ENCODE assay signal across 12 mouse cellular contexts in the genomic region with DNA sequence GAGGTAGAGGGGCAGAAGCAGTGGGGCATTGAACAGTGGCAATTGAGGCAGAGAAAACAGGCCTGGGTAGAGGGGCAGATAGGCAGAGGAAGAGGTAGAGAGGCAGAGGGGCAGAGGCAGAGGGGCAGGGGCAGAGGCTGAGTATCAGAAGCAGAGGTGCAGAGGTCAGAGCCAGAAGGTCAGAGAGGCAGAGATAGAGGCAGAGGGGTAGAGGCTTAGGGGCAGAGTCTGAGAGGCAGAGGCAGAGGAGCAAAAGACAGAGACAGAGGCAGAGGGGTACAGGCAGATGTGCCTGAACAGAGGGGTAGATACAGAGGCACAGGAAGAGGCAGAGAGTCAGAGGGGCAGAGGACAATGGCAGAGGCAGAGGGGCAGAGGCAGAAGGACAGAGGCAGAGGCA.
DNase-seq lines count a peak whose midpoint lies in the region; ATAC-seq and TF ChIP-seq lines count a peak whose summit lies in the region.
"Had no signal": no experiment of that assay in that cellular context is flagged by ENCODE, and none has a peak within 500 bp of the region (broad histone marks: within the 10 kb centered on the region; RNA-seq: fewer than 3 reads in every experiment).

No protein-coding gene starts in this region.

- no peaks in the 10 kb centered on the region for H3K36me3 ChIP-seq in lung, embryonic 15.5 days
- H3K36me3 ChIP-seq in lung, postnatal 0 days (ENCODE audit: insufficient read depth, low read length) = no peaks in the 10 kb centered on the region
- H3K36me3 ChIP-seq in forebrain, embryonic 14.5 days (ENCODE audit: control insufficient read depth, insufficient read depth, low read length) = no peaks in the 10 kb centered on the region
- no peaks in the 10 kb centered on the region for H3K36me3 ChIP-seq in liver, embryonic 11.5 days (ENCODE audit: control insufficient read depth, insufficient read depth, low read length)

- H3K4me1 ChIP-seq in lung, embryonic 15.5 days = no peaks in the 10 kb centered on the region
- no peaks in the 10 kb centered on the region for H3K4me1 ChIP-seq in lung, postnatal 0 days (ENCODE audit: insufficient read depth, low read depth, low read length)
- no peaks in the 10 kb centered on the region for H3K4me1 ChIP-seq in forebrain, embryonic 14.5 days (ENCODE audit: control insufficient read depth, insufficient read depth, low read length)
- no peaks in the 10 kb centered on the region for H3K4me1 ChIP-seq in liver, embryonic 11.5 days (replicated peaks; ENCODE audit: control insufficient read depth, insufficient read depth, low read length)

- H3K9ac ChIP-seq in lung, embryonic 15.5 days = no peak overlapping the region
- no peak overlapping the region for H3K9ac ChIP-seq in lung, postnatal 0 days (replicated peaks; ENCODE audit: low read depth)
- no peak overlapping the region for H3K9ac ChIP-seq in forebrain, embryonic 14.5 days (ENCODE audit: low read length)
- no peak overlapping the region for H3K9ac ChIP-seq in liver, embryonic 11.5 days (ENCODE audit: low read depth, low read length)

- H3K4me3 ChIP-seq in lung, embryonic 15.5 days = no peak overlapping the region
- H3K4me3 ChIP-seq in lung, postnatal 0 days (ENCODE audit: low read depth, low read length) = no peak overlapping the region
- H3K4me3 ChIP-seq in forebrain, embryonic 14.5 days (ENCODE audit: low read depth, low read length) = no peak overlapping the region
- H3K4me3 ChIP-seq in liver, embryonic 11.5 days (ENCODE audit: low read depth, low read length) = no peak overlapping the region

- TF ChIP-seq CTCF in lung, postnatal 0 days (IDR thresholded peaks at IDR 0.05) = no peak

- no peaks in the 10 kb centered on the region for H3K27me3 ChIP-seq in lung, embryonic 15.5 days
- H3K27me3 ChIP-seq in lung, postnatal 0 days (replicated peaks; ENCODE audit: insufficient read depth, low read length) = no peaks in the 10 kb centered on the region
- H3K27me3 ChIP-seq in forebrain, embryonic 14.5 days (replicated peaks; ENCODE audit: control insufficient read depth, insufficient read depth, low read length) = no peaks in the 10 kb centered on the region
- H3K27me3 ChIP-seq in liver, embryonic 11.5 days (replicated peaks; ENCODE audit: control insufficient read depth, insufficient read depth, low read length) = peaks cover 10% of the 10 kb centered on the region

- no peaks in the 10 kb centered on the region for H3K9me3 ChIP-seq in lung, embryonic 15.5 days
- H3K9me3 ChIP-seq in lung, postnatal 0 days (ENCODE audit: low read length) = no peaks in the 10 kb centered on the region
- H3K9me3 ChIP-seq in forebrain, embryonic 14.5 days (replicated peaks; ENCODE audit: control insufficient read depth, low read length) = no peaks in the 10 kb centered on the region
- no peaks in the 10 kb centered on the region for H3K9me3 ChIP-seq in liver, embryonic 11.5 days (ENCODE audit: control insufficient read depth, low read length)

- no peak for DNase-seq in lung, postnatal 0 days (ENCODE audit: low spot score)
- no peak for DNase-seq in forebrain, embryonic 14.5 days (ENCODE audit: low spot score)
- no peak for DNase-seq in liver, embryonic 11.5 days (ENCODE audit: low spot score)
- no peak for DNase-seq in heart, adult 11 months
- DNase-seq in right cerebral cortex, adult 18-20 months = no peak
- no peak for DNase-seq in spleen, postnatal 36 days (ENCODE audit: low spot score in 2 of 2)
- DNase-seq: cerebellum, adult 18-20 months; gastrocnemius, postnatal 25 days; heart, postnatal 14 days; kidney, adult 8-10 months had no signal

- 0 out of 2 replicates have a peak, but pooled peaks have one; percentile 67 for ATAC-seq in lung, embryonic 15.5 days (ENCODE audit: borderline replicate concordance, extremely low read depth, low FRiP score, low TSS enrichment)
- no peak for ATAC-seq in lung, postnatal 0 days
- peak; percentile 20; the same call in 1 of the 2 replicates for ATAC-seq in forebrain, embryonic 14.5 days
- peak; percentile 53 for ATAC-seq in liver, embryonic 11.5 days (replicated peaks; ENCODE audit: low FRiP score)
- peak; percentile 47 for ATAC-seq in monocyte, adult 5-6 weeks (replicated peaks; ENCODE audit: insufficient number of reproducible peaks, low FRiP score, low TSS enrichment, poor library complexity, severe bottlenecking)

- no peak for TF ChIP-seq EP300 in lung, postnatal 0 days (IDR thresholded peaks at IDR 0.05)

- no peak overlapping the region for H3K4me2 ChIP-seq in lung, embryonic 15.5 days
- H3K4me2 ChIP-seq in lung, postnatal 0 days (replicated peaks; ENCODE audit: low read depth, low read length) = no peak overlapping the region
- H3K4me2 ChIP-seq in forebrain, embryonic 14.5 days (ENCODE audit: low read length) = no peak overlapping the region
- no peak overlapping the region for H3K4me2 ChIP-seq in liver, embryonic 11.5 days

- H3K27ac ChIP-seq in lung, embryonic 15.5 days = no peak overlapping the region
- H3K27ac ChIP-seq in lung, postnatal 0 days (ENCODE audit: low read length) = no peak overlapping the region
- H3K27ac ChIP-seq in forebrain, embryonic 14.5 days (ENCODE audit: low read depth, low read length) = no peak overlapping the region
- H3K27ac ChIP-seq in liver, embryonic 11.5 days (ENCODE audit: low read depth, low read length) = no peak overlapping the region
